In genomic region chr5:65177026-65177514, GRCm38 (mm10) we compare ENCODE assay signal across 7 mouse cellular contexts. TPM values are rescaled to one million over a fixed set of nuclear protein-coding genes. Genes with fewer than 3 reads are reported as not detected.
A peak's percentile ranks its signal among the peaks of the same experiment; 100 is the strongest.
DNase-seq lines count a peak whose midpoint lies in the region; ATAC-seq and TF ChIP-seq lines count a peak whose summit lies in the region.

No protein-coding gene starts in this region.

- 79% methylated on average over 11 of the region's 11 CpGs for WGBS in neural tube, embryonic 11.5 days
- 21% methylated on average over 11 of the region's 11 CpGs for WGBS in forebrain, postnatal 0 days
- 15% methylated on average over 11 of the region's 11 CpGs for WGBS in stomach, embryonic 14.5 days

- H3K9ac ChIP-seq in neural tube, embryonic 11.5 days (ENCODE audit: low read length): no peak overlapping the region
- H3K9ac ChIP-seq in forebrain, postnatal 0 days: no peak overlapping the region
- H3K9ac ChIP-seq in stomach, embryonic 14.5 days (replicated peaks; ENCODE audit: low read depth, low read length): no peak overlapping the region

- no peak for TF ChIP-seq CTCF in forebrain, postnatal 0 days (IDR thresholded peaks at IDR 0.05; ENCODE audit: low read depth)

- no peaks in the 10 kb centered on the region for H3K27me3 ChIP-seq in neural tube, embryonic 11.5 days (ENCODE audit: control insufficient read depth, insufficient read depth, low read length)
- no peaks in the 10 kb centered on the region for H3K27me3 ChIP-seq in forebrain, postnatal 0 days (ENCODE audit: insufficient read depth, low read length)
- no peaks in the 10 kb centered on the region for H3K27me3 ChIP-seq in stomach, embryonic 14.5 days (ENCODE audit: control insufficient read depth, insufficient read depth, low read length)

- H3K4me1 ChIP-seq in neural tube, embryonic 11.5 days (ENCODE audit: control insufficient read depth, insufficient read depth, low read length): no peaks in the 10 kb centered on the region
- peaks cover 19% of the 10 kb centered on the region; the same call in 1 of the 2 replicates for H3K4me1 ChIP-seq in forebrain, postnatal 0 days (ENCODE audit: insufficient read depth)
- H3K4me1 ChIP-seq in stomach, embryonic 14.5 days (ENCODE audit: control insufficient read depth, insufficient read depth, low read length): 0 out of 2 replicates have a peak, but pooled peaks cover 12% of the 10 kb centered on the region

- no peaks in the 10 kb centered on the region for H3K9me3 ChIP-seq in neural tube, embryonic 11.5 days (ENCODE audit: control insufficient read depth, low read length)
- H3K9me3 ChIP-seq in forebrain, postnatal 0 days (ENCODE audit: low read length): no peaks in the 10 kb centered on the region
- H3K9me3 ChIP-seq in stomach, embryonic 14.5 days (ENCODE audit: control insufficient read depth, low read depth, low read length): no peaks in the 10 kb centered on the region

- H3K4me2 ChIP-seq in neural tube, embryonic 11.5 days (ENCODE audit: low read depth): no peak overlapping the region
- H3K4me2 ChIP-seq in forebrain, postnatal 0 days (ENCODE audit: low read depth): no peak overlapping the region
- no peak overlapping the region; the same call in 1 of the 2 replicates for H3K4me2 ChIP-seq in stomach, embryonic 14.5 days (replicated peaks; ENCODE audit: low read depth, low read length)

- H3K4me3 ChIP-seq in neural tube, embryonic 11.5 days (ENCODE audit: low read depth, low read length): no peak overlapping the region
- H3K4me3 ChIP-seq in forebrain, postnatal 0 days (ENCODE audit: low read depth, low read length): no peak overlapping the region
- no peak overlapping the region for H3K4me3 ChIP-seq in stomach, embryonic 14.5 days (ENCODE audit: low read depth, low read length)

- no peak for ATAC-seq in neural tube, embryonic 11.5 days (ENCODE audit: insufficient read depth, low FRiP score, low TSS enrichment)
- ATAC-seq in forebrain, postnatal 0 days: no peak
- peak; percentile 71; the same call in 1 of the 2 replicates for ATAC-seq in stomach, embryonic 14.5 days (ENCODE audit: insufficient number of reproducible peaks, insufficient read depth, low FRiP score, low read depth)

- no peak overlapping the region for H3K27ac ChIP-seq in neural tube, embryonic 11.5 days (ENCODE audit: low read depth, low read length)
- H3K27ac ChIP-seq in forebrain, postnatal 0 days (ENCODE audit: low read depth, low read length): no peak overlapping the region
- no peak overlapping the region for H3K27ac ChIP-seq in stomach, embryonic 14.5 days (ENCODE audit: low read length)

- peak; percentile 16 for DNase-seq in neural tube, embryonic 11.5 days (ENCODE audit: low spot score)
- DNase-seq in neural tube, embryonic 10.5 days (ENCODE audit: extremely low spot score, low spot score): no peak
- DNase-seq in forebrain, postnatal 0 days: peak; percentile 17
- peak; percentile 85 for DNase-seq in kidney, postnatal 14 days
- DNase-seq in layer of hippocampus, postnatal 36 days: no peak
- no peak for DNase-seq in spleen, postnatal 36 days (ENCODE audit: low spot score in 2 of 2)

- H3K36me3 ChIP-seq in neural tube, embryonic 11.5 days (ENCODE audit: control insufficient read depth, insufficient read depth, low read length): no peaks in the 10 kb centered on the region
- H3K36me3 ChIP-seq in forebrain, postnatal 0 days (ENCODE audit: insufficient read depth): no peaks in the 10 kb centered on the region
- no peaks in the 10 kb centered on the region for H3K36me3 ChIP-seq in stomach, embryonic 14.5 days (ENCODE audit: control insufficient read depth, insufficient read depth, low read length)

RNA-seq across cellular contexts. Expression of gene Wdr19, which starts 22.4 kb away (rescaled TPM):
- 13.8 and 15.6 TPM in 2 replicates for polyA plus RNA-seq in neural tube, embryonic 11.5 days (2014; fragmentation: Nextera tagmentation; extraction: Ambion mirVana)
- total RNA-seq in forebrain, postnatal 0 days (2014; rRNA removed): 16.5 and 21.9 TPM in 2 replicates
- polyA plus RNA-seq in forebrain, postnatal 0 days (2015; fragmentation: Nextera tagmentation; extraction: Ambion mirVana): 6.3 and 7.7 TPM in 2 replicates
- polyA plus RNA-seq in stomach, embryonic 14.5 days (2014; fragmentation: Nextera tagmentation; extraction: Ambion mirVana): 10.4 and 10.6 TPM in 2 replicates
- total RNA-seq in layer of hippocampus, postnatal 36 days (2021): 10 to 100 TPM; 19.4 to 21.2 TPM

Comparison
In these comparisons a context has a peak if more than half of its experiments do, and no peak if none do; other contexts are left out.
1. DNase-seq: peak in neural tube, embryonic 11.5 days (single experiment), forebrain, postnatal 0 days (single experiment) and kidney, postnatal 14 days (single experiment); none in neural tube, embryonic 10.5 days (single experiment), layer of hippocampus, postnatal 36 days (0 of 2) and spleen, postnatal 36 days (0 of 2).